Mouse (Mus musculus): ENCODE measurements at regions not wholly inside any gene's neighbourhood (a gene's known extent, or its start where the extent isn't known, plus 50 kb on each side); places are given as distances from the start of the nearest gene placed in this dataset.

DNA sequence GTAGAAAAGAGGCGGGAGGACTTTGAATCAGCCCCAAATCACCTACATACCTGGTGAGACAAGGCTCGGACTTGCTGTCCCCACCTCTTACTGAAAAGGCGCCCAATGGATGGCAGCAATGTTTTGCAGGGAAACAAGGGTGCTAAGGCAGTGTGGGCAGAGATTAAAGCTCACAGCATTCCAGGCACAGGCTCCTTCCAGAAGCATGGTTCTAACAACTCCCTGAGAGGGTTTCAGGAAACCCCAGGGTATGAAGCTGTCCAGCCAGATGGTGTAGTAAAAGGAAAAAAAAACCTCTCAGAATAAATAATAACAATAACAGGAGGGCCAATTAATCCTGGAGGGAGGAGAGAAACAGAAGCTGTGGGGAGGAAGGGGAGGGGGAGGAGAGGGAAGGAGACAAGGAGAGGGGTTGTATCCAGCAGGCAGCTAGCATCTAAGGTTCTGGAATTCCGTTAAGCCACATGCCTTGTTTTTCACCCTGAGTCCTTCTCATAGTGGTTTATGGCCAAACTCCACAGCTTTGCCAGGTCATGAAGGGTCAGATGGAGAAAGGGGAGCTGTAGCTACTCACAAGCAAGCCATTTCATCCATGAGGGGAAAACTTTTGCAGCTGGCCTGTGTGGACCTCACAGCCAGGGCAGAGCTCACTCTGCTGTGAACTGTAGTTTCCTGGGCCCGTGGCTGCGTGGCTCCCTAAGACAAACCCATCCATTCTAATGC is 191.4 kb downstream of the Ktn1 start:
- TF ChIP-seq ZC3H11A (IDR thresholded peaks at IDR 0.05; ENCODE audit: borderline replicate concordance, low read depth, low read length) (no peak), HCFC1 (IDR thresholded peaks at IDR 0.05; ENCODE audit: borderline replicate concordance, insufficient read depth, low read length) (no peak), ZNF384 (IDR thresholded peaks at IDR 0.05; ENCODE audit: low read depth, low read length) (no peak), MAFK (IDR thresholded peaks at IDR 0.05; ENCODE audit: insufficient read depth, low read depth, low read length) (no peak)
- DNase-seq (ENCODE audit: low read depth, low spot score): no peak
- Histone ChIP-seq H3K9me3 (ENCODE audit: control insufficient read depth, insufficient read depth, low read depth, low read length) (no peaks in the 10 kb centered on the region), H3K36me3 (ENCODE audit: control insufficient read depth, insufficient read depth, low read length, poor library complexity, severe bottlenecking) (no peaks in the 10 kb centered on the region), H3K4me3 (ENCODE audit: insufficient read depth in 1 of 2, low read depth in 1 of 2, low read length in 2 of 2, poor library complexity in 1 of 2, severe bottlenecking in 1 of 2) (no peak overlapping the region), H3K27ac (ENCODE audit: insufficient read depth, low read depth, low read length, poor library complexity, severe bottlenecking) (no peak overlapping the region), H3K9ac (ENCODE audit: insufficient read depth, low read depth, low read length, poor library complexity, severe bottlenecking) (no peak overlapping the region), H3K4me1 (ENCODE audit: control insufficient read depth in 2 of 2, insufficient read depth in 2 of 2, low read length in 2 of 2, poor library complexity in 1 of 2) (peaks cover 0 to 4% of the 10 kb centered on the region in 2 experiments; a peak in 1 of 4 replicates)
- in situ Hi-C loops (cut with MboI; ENCODE audit: low sequenced_read_pairs in 2 of 2, unreplicated experiment in 2 of 2): no loop called here

GRCm38 (mm10) chr14:47844366-47844765 is 196.1 kb downstream of the Ktn1 start:
- TF ChIP-seq ZC3H11A (IDR thresholded peaks at IDR 0.05; ENCODE audit: borderline replicate concordance, low read depth, low read length) (no peak), ZNF384 (IDR thresholded peaks at IDR 0.05; ENCODE audit: low read depth, low read length) (no peak), MAFK (IDR thresholded peaks at IDR 0.05; ENCODE audit: insufficient read depth, low read depth, low read length) (no peak), HCFC1 (IDR thresholded peaks at IDR 0.05; ENCODE audit: borderline replicate concordance, insufficient read depth, low read length) (no peak), CHD2 (IDR thresholded peaks at IDR 0.05; ENCODE audit: low read depth, low read length) (no peak)
- DNase-seq (ENCODE audit: low read depth, low spot score): no peak
- Histone ChIP-seq H3K4me1 (ENCODE audit: control insufficient read depth in 2 of 2, insufficient read depth in 2 of 2, low read length in 2 of 2, poor library complexity in 1 of 2) (no peaks in the 10 kb centered on the region; a peak in 1 of 4 replicates), H3K36me3 (ENCODE audit: control insufficient read depth, insufficient read depth, low read length, poor library complexity, severe bottlenecking) (no peaks in the 10 kb centered on the region), H3K9me3 (ENCODE audit: control insufficient read depth, insufficient read depth, low read depth, low read length) (no peaks in the 10 kb centered on the region), H3K27ac (ENCODE audit: insufficient read depth, low read depth, low read length, poor library complexity, severe bottlenecking) (no peak overlapping the region), H3K4me3 (ENCODE audit: insufficient read depth in 1 of 2, low read depth in 1 of 2, low read length in 2 of 2, poor library complexity in 1 of 2, severe bottlenecking in 1 of 2) (no peak overlapping the region), H3K9ac (ENCODE audit: insufficient read depth, low read depth, low read length, poor library complexity, severe bottlenecking) (no peak overlapping the region)
- in situ Hi-C loops (cut with MboI; ENCODE audit: low sequenced_read_pairs in 2 of 2, unreplicated experiment in 2 of 2): no loop called here

DNA sequence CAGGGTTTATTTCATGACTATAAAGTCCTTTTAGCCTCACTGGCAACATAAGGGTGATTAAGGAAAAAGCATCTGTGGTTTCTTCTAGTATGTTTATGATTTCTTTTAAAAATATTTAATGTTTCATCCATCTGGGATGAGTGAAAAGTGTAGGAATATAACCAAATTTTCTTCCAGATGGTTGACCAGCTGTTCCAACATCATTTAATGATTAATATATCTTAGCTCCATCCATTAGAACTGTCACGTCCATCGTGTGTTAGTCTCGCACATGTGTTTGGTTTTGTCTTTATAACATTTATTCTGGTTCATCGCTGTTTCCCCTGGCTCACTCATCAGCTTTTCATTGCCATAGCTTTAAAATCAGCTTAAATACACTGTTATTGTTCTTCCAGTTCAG is 200.6 kb downstream of the Ktn1 start:
- H3K27ac ChIP-seq (ENCODE audit: insufficient read depth, low read depth, low read length, poor library complexity, severe bottlenecking): no peak overlapping the region
- no peaks in the 10 kb centered on the region for H3K4me1 ChIP-seq (ENCODE audit: control insufficient read depth in 2 of 2, insufficient read depth in 2 of 2, low read length in 2 of 2, poor library complexity in 1 of 2)
- TF ChIP-seq ZNF384 (IDR thresholded peaks at IDR 0.05; ENCODE audit: low read depth, low read length): no peak
- TF ChIP-seq CHD2 (IDR thresholded peaks at IDR 0.05; ENCODE audit: low read depth, low read length): no peak
- no peak for TF ChIP-seq MAFK (IDR thresholded peaks at IDR 0.05; ENCODE audit: insufficient read depth, low read depth, low read length)
- no peak for TF ChIP-seq HCFC1 (IDR thresholded peaks at IDR 0.05; ENCODE audit: borderline replicate concordance, insufficient read depth, low read length)
- in situ Hi-C loops (cut with MboI; ENCODE audit: low sequenced_read_pairs in 2 of 2, unreplicated experiment in 2 of 2): no loop called here
- DNase-seq (ENCODE audit: low read depth, low spot score): no peak
- H3K4me3 ChIP-seq (ENCODE audit: insufficient read depth in 1 of 2, low read depth in 1 of 2, low read length in 2 of 2, poor library complexity in 1 of 2, severe bottlenecking in 1 of 2): no peak overlapping the region
- H3K9ac ChIP-seq (ENCODE audit: insufficient read depth, low read depth, low read length, poor library complexity, severe bottlenecking): no peak overlapping the region
- H3K9me3 ChIP-seq (ENCODE audit: control insufficient read depth, insufficient read depth, low read depth, low read length): no peaks in the 10 kb centered on the region
- H3K36me3 ChIP-seq (ENCODE audit: control insufficient read depth, insufficient read depth, low read length, poor library complexity, severe bottlenecking): no peaks in the 10 kb centered on the region

GRCm38 (mm10) chr14:47856280-47856765 is 208.1 kb downstream of the Ktn1 start:
- Histone ChIP-seq H3K36me3 (ENCODE audit: control insufficient read depth, insufficient read depth, low read length, poor library complexity, severe bottlenecking) (no peaks in the 10 kb centered on the region), H3K27ac (ENCODE audit: insufficient read depth, low read depth, low read length, poor library complexity, severe bottlenecking) (peak overlapping the region; percentile 62; the same call in 1 of the 2 replicates), H3K4me1 (ENCODE audit: control insufficient read depth in 2 of 2, insufficient read depth in 2 of 2, low read length in 2 of 2, poor library complexity in 1 of 2) (peaks cover 0 to 9% of the 10 kb centered on the region in 2 experiments; a peak in 1 of 4 replicates), H3K4me3 (ENCODE audit: insufficient read depth in 1 of 2, low read depth in 1 of 2, low read length in 2 of 2, poor library complexity in 1 of 2, severe bottlenecking in 1 of 2) (peak overlapping the region; percentile 11 to 44; a peak in 3 of 4 replicates), H3K9ac (ENCODE audit: insufficient read depth, low read depth, low read length, poor library complexity, severe bottlenecking) (no peak overlapping the region), H3K9me3 (ENCODE audit: control insufficient read depth, insufficient read depth, low read depth, low read length) (no peaks in the 10 kb centered on the region)
- in situ Hi-C loops (cut with MboI; ENCODE audit: low sequenced_read_pairs in 2 of 2, unreplicated experiment in 2 of 2): no loop called here
- no peak for TF ChIP-seq HCFC1 (IDR thresholded peaks at IDR 0.05; ENCODE audit: borderline replicate concordance, insufficient read depth, low read length)
- no peak for TF ChIP-seq MAFK (IDR thresholded peaks at IDR 0.05; ENCODE audit: insufficient read depth, low read depth, low read length)
- no peak for TF ChIP-seq CHD2 (IDR thresholded peaks at IDR 0.05; ENCODE audit: low read depth, low read length)
- TF ChIP-seq ZNF384 (IDR thresholded peaks at IDR 0.05; ENCODE audit: low read depth, low read length): no peak
- no peak for TF ChIP-seq ZC3H11A (IDR thresholded peaks at IDR 0.05; ENCODE audit: borderline replicate concordance, low read depth, low read length)
- DNase-seq (ENCODE audit: low read depth, low spot score): peak; percentile 29

Data from ES-E14 (cell line).